Mouse (Mus musculus) embryonic facial prominence, embryonic 12.5 days (tissue): ENCODE measurements around the gene Gm28635. TPM values are rescaled to one million over a fixed set of nuclear protein-coding genes. Genes with fewer than 3 reads are reported as not detected.

Experiments used
- ATAC-seq: fragments of 200-750 bp; cut with Nextera tagmentation; 2 replicates; pipeline ENCODE4 v1.8.0; 2017; ENCODE audit not compliant: insufficient number of reproducible peaks, insufficient read depth, low FRiP score, low TSS enrichment
- H3K27ac ChIP-seq: fragments of 300-500 bp; sonication (generic); 2 replicates; pipeline ENCODE4 v1.5.1; 2016; ENCODE audit warnings: mild to moderate bottlenecking
- H3K27me3 ChIP-seq: fragments of 300-500 bp; sonication (generic); 2 replicates; pipeline ENCODE4 v1.6.1; 2016; ENCODE audit warnings: mild to moderate bottlenecking, moderate library complexity
- H3K36me3 ChIP-seq: fragments of 300-500 bp; sonication (generic); 2 replicates; pipeline ENCODE4 v1.6.1; 2016; ENCODE audit warnings: mild to moderate bottlenecking
- H3K4me1 ChIP-seq: fragments of 300-500 bp; sonication (generic); 2 replicates; pipeline ENCODE4 v1.6.1; 2016
- H3K4me2 ChIP-seq: fragments of 300-500 bp; sonication (generic); replicated peaks from 2 replicates; pipeline ENCODE4 v1.6.1; 2016; ENCODE audit warnings: mild to moderate bottlenecking, moderate library complexity
- H3K4me3 ChIP-seq: fragments of 300-500 bp; sonication (generic); 2 replicates; pipeline ENCODE4 v1.5.1; 2016; ENCODE audit warnings: mild to moderate bottlenecking
- H3K9ac ChIP-seq: fragments of 300-500 bp; sonication (generic); 2 replicates; pipeline ENCODE4 v1.6.1; 2016; ENCODE audit warnings: mild to moderate bottlenecking, moderate library complexity
- H3K9me3 ChIP-seq: fragments of 300-500 bp; sonication (generic); 2 replicates; pipeline ENCODE4 v1.6.1; 2016; ENCODE audit warnings: mild to moderate bottlenecking, moderate library complexity
- WGBS: fragments of 180-500 bp; shearing (Covaris S2); methylation state at CpG from one replicate; pipeline ENCODE4 v1.1.7; 2016; 5-methylcytosine and 5-hydroxymethylcytosine counted together
- polyA plus RNA-seq: library from polyadenylated mRNA; unstranded; fragments of >200 nt; fragmentation: Nextera tagmentation; extraction: Ambion mirVana; gene quantifications from 2 replicates; pipeline ENCODE4 v1.2.1, GENCODE M21; 2016

Gene Gm28635
- polyA plus RNA-seq, 1 experiment from 2014 or later: not detected

GRCm38 (mm10) chr2:84650464-84651195, 27.2 kb downstream of the Gm28635 start, which contains the start of gene Ctnnd1:
TSS of gene Ctnnd1 (minus strand) at chr2:84650765.
- H3K27ac ChIP-seq: peak within 1 kb of the TSS; percentile 96
- ATAC-seq: peak; percentile 97
- peak within 1 kb of the TSS; percentile 85 for H3K9ac ChIP-seq
- H3K4me2 ChIP-seq: peak within 1 kb of the TSS; percentile 83
- no peaks in the 10 kb centered on the region for H3K9me3 ChIP-seq
- peak within 1 kb of the TSS; percentile 67 for H3K4me3 ChIP-seq
- 0 out of 2 replicates have a peak, but pooled peaks cover 8% of the 10 kb centered on the region for H3K4me1 ChIP-seq
- 0% methylated on average over 15 of the region's 15 CpGs for WGBS
- no peaks in the 10 kb centered on the region for H3K36me3 ChIP-seq
- no peaks in the 10 kb centered on the region for H3K27me3 ChIP-seq

GRCm38 (mm10) chr2:84649674-84650073, 28.2 kb downstream of the Gm28635 start:
- no peaks in the 10 kb centered on the region for H3K9me3 ChIP-seq
- H3K9ac ChIP-seq: peak overlapping the region; percentile 85
- 0% methylated on average over 10 of the region's 10 CpGs for WGBS
- 0 out of 2 replicates have a peak, but pooled peaks cover 8% of the 10 kb centered on the region for H3K4me1 ChIP-seq
- H3K27ac ChIP-seq: peak overlapping the region; percentile 96
- H3K27me3 ChIP-seq: no peaks in the 10 kb centered on the region
- no peak for ATAC-seq
- peak overlapping the region; percentile 83 for H3K4me2 ChIP-seq
- peak overlapping the region; percentile 67 for H3K4me3 ChIP-seq
- H3K36me3 ChIP-seq: no peaks in the 10 kb centered on the region

- Histone ChIP-seq H3K36me3 (no peaks in the 10 kb centered on the region), H3K4me3 (peak overlapping the region; percentile 33), H3K4me1 (0 out of 2 replicates have a peak, but pooled peaks cover 8% of the 10 kb centered on the region), H3K9me3 (no peaks in the 10 kb centered on the region), H3K27me3 (no peaks in the 10 kb centered on the region), H3K27ac (no peak overlapping the region), H3K9ac (no peak overlapping the region), H3K4me2 (peak overlapping the region; percentile 83)
- no peak for ATAC-seq
- 38% methylated on average over 6 of the region's 6 CpGs for WGBS
Measured at GRCm38 (mm10) chr2:84648369-84648768, 29.5 kb downstream of the Gm28635 start.

- H3K4me2 ChIP-seq: no peak overlapping the region
Measured at GRCm38 (mm10) chr2:84647051-84647568, 30.7 kb downstream of the Gm28635 start.

GRCm38 (mm10) chr2:84646138-84646537, 31.7 kb downstream of the Gm28635 start:
- ATAC-seq: no peak
- WGBS: 86% methylated on average over 1 of the region's 1 CpGs
- Histone ChIP-seq H3K36me3 (no peaks in the 10 kb centered on the region), H3K27ac (no peak overlapping the region), H3K27me3 (no peaks in the 10 kb centered on the region), H3K4me3 (no peak overlapping the region), H3K9me3 (no peaks in the 10 kb centered on the region), H3K4me1 (0 out of 2 replicates have a peak, but pooled peaks cover 8% of the 10 kb centered on the region), H3K9ac (no peak overlapping the region), H3K4me2 (no peak overlapping the region)

More at GRCm38 (mm10) chr2:84647051-84647568, 30.7 kb downstream of the Gm28635 start:
- 0 out of 2 replicates have a peak, but pooled peaks cover 8% of the 10 kb centered on the region for H3K4me1 ChIP-seq
- H3K4me3 ChIP-seq: no peak overlapping the region
- no peak overlapping the region for H3K27ac ChIP-seq
- no peak for ATAC-seq
- H3K9ac ChIP-seq: no peak overlapping the region
- H3K9me3 ChIP-seq: no peaks in the 10 kb centered on the region
- WGBS: 95% methylated on average over 6 of the region's 6 CpGs
- no peaks in the 10 kb centered on the region for H3K36me3 ChIP-seq
- no peaks in the 10 kb centered on the region for H3K27me3 ChIP-seq

- H3K36me3 ChIP-seq: no peaks in the 10 kb centered on the region; the same call in 1 of the 2 replicates
- H3K9me3 ChIP-seq: no peaks in the 10 kb centered on the region
- no peak for ATAC-seq
- no peak overlapping the region for H3K4me2 ChIP-seq
- H3K27me3 ChIP-seq: no peaks in the 10 kb centered on the region
- no peak overlapping the region for H3K4me3 ChIP-seq
- peaks cover 32% of the 10 kb centered on the region for H3K4me1 ChIP-seq
- H3K9ac ChIP-seq: no peak overlapping the region
- no peak overlapping the region for H3K27ac ChIP-seq
Measured at GRCm38 (mm10) chr2:84640833-84641232, 37.0 kb downstream of the Gm28635 start.

GRCm38 (mm10) chr2:84638428-84639220, 39.2 kb downstream of the Gm28635 start:
- no peak overlapping the region for H3K4me3 ChIP-seq
- ATAC-seq: no peak
- no peak overlapping the region for H3K4me2 ChIP-seq
- H3K27ac ChIP-seq: peak overlapping the region; percentile 50; the same call in 1 of the 2 replicates
- 42% methylated on average over 5 of the region's 5 CpGs for WGBS
- H3K36me3 ChIP-seq: no peaks in the 10 kb centered on the region; the same call in 1 of the 2 replicates
- H3K27me3 ChIP-seq: no peaks in the 10 kb centered on the region
- H3K9me3 ChIP-seq: no peaks in the 10 kb centered on the region
- peaks cover 54% of the 10 kb centered on the region for H3K4me1 ChIP-seq
- no peak overlapping the region for H3K9ac ChIP-seq

- 0 out of 2 replicates have a peak overlapping the region, but pooled peaks have one; percentile 5 for H3K4me2 ChIP-seq
- no peaks in the 10 kb centered on the region for H3K9me3 ChIP-seq
- peaks cover 62% of the 10 kb centered on the region for H3K4me1 ChIP-seq
- 28% methylated on average over 7 of the region's 7 CpGs for WGBS
- H3K27me3 ChIP-seq: no peaks in the 10 kb centered on the region
- peak overlapping the region; percentile 60 for H3K27ac ChIP-seq
- H3K36me3 ChIP-seq: no peaks in the 10 kb centered on the region; the same call in 1 of the 2 replicates
- H3K9ac ChIP-seq: no peak overlapping the region
- no peak overlapping the region for H3K4me3 ChIP-seq
- no peak for ATAC-seq
Measured at GRCm38 (mm10) chr2:84637452-84638165, 40.2 kb downstream of the Gm28635 start.

- H3K27me3 ChIP-seq: no peaks in the 10 kb centered on the region
- no peaks in the 10 kb centered on the region for H3K9me3 ChIP-seq
- 19% methylated on average over 8 of the region's 8 CpGs for WGBS
- H3K27ac ChIP-seq: peak overlapping the region; percentile 93
- H3K4me3 ChIP-seq: no peak overlapping the region
- H3K4me2 ChIP-seq: peak overlapping the region; percentile 40
- ATAC-seq: no peak
- peaks cover 63% of the 10 kb centered on the region for H3K4me1 ChIP-seq
- H3K36me3 ChIP-seq: no peaks in the 10 kb centered on the region; the same call in 1 of the 2 replicates
- H3K9ac ChIP-seq: 0 out of 2 replicates have a peak overlapping the region, but pooled peaks have one; percentile 8
Measured at GRCm38 (mm10) chr2:84636231-84636741, 41.6 kb downstream of the Gm28635 start.

- peak overlapping the region; percentile 40; the same call in 1 of the 2 replicates for H3K4me2 ChIP-seq
- peak; percentile 92 for ATAC-seq
- peak overlapping the region; percentile 93 for H3K27ac ChIP-seq
- H3K4me1 ChIP-seq: peaks cover 63% of the 10 kb centered on the region
- H3K4me3 ChIP-seq: no peak overlapping the region
- no peaks in the 10 kb centered on the region for H3K27me3 ChIP-seq
- no peak overlapping the region for H3K9ac ChIP-seq
- no peaks in the 10 kb centered on the region; the same call in 1 of the 2 replicates for H3K36me3 ChIP-seq
- no peaks in the 10 kb centered on the region for H3K9me3 ChIP-seq
- WGBS: 0% methylated on average over 2 of the region's 2 CpGs
Measured at GRCm38 (mm10) chr2:84635611-84636010, 42.2 kb downstream of the Gm28635 start.
